Mouse (Mus musculus) kidney, embryonic 16.5 days (tissue): ENCODE measurements around the gene Nim1k. TPM values are rescaled to one million over a fixed set of nuclear protein-coding genes. Genes with fewer than 3 reads are reported as not detected.

Experiments used
- polyA plus RNA-seq: library from polyadenylated mRNA; unstranded; fragments of >200 nt; fragmentation: Nextera tagmentation; extraction: Ambion mirVana; gene quantifications from 2 replicates; pipeline ENCODE4 v1.2.1, GENCODE M21; 2015

Nim1k gene
- polyA plus RNA-seq, 1 experiment from 2014 or later = 1.3 TPM

Other genes starting within 250 kb of the Nim1k start
- gene Ccl28, start 132.1 kb downstream of the Nim1k start, polyA plus RNA-seq = 0.12 and 0.15 TPM in 2 replicates
- gene Hmgcs1, start 65.5 kb downstream of the Nim1k start, polyA plus RNA-seq = 202 and 204 TPM in 2 replicates
- 28.3 and 30.3 TPM in 2 replicates for gene Zfp131, start 35.0 kb upstream of the Nim1k start, polyA plus RNA-seq
- gene AF067063, start 74.3 kb upstream of the Nim1k start, polyA plus RNA-seq = not detected in 2 replicates
- not detected in 2 replicates for gene D13Ertd608e, start 80.1 kb upstream of the Nim1k start, polyA plus RNA-seq
- gene Tcstv1, start 138.9 kb upstream of the Nim1k start, polyA plus RNA-seq = not detected in 2 replicates
- gene Gm21761, start 173.4 kb upstream of the Nim1k start, polyA plus RNA-seq = not detected in 2 replicates
- gene B020031M17Rik, start 194.9 kb upstream of the Nim1k start, polyA plus RNA-seq = not detected in 2 replicates